Mouse (Mus musculus) urinary bladder, postnatal 10 days (tissue): ENCODE measurements around the gene Nelfb.

Source experiments
- DNase-seq: peaks from one replicate; pipeline ENCODE4 v3.0.0; 2022; ENCODE audit warnings: low spot score

Nelfb gene

DNA sequence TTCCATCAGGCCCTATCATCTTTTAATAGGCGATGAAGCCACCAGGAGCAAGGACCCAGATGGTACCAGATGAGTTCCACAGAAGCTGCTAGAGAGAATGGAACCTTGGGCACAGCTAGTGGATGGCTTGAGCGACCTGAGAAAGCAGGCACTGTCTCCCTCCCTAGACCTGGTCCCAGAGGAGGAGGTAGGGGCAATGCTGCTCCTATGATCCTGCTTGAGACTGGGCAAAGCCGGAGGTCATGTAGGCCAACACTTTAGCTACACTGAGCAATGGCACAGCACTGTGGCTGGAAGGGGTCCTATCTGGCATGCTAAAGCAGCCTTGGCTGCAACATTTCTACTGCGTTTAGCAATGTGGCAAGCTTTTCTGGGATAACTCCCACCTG, 35.6 kb downstream of the Nelfb start:
- no peak for DNase-seq

DNA sequence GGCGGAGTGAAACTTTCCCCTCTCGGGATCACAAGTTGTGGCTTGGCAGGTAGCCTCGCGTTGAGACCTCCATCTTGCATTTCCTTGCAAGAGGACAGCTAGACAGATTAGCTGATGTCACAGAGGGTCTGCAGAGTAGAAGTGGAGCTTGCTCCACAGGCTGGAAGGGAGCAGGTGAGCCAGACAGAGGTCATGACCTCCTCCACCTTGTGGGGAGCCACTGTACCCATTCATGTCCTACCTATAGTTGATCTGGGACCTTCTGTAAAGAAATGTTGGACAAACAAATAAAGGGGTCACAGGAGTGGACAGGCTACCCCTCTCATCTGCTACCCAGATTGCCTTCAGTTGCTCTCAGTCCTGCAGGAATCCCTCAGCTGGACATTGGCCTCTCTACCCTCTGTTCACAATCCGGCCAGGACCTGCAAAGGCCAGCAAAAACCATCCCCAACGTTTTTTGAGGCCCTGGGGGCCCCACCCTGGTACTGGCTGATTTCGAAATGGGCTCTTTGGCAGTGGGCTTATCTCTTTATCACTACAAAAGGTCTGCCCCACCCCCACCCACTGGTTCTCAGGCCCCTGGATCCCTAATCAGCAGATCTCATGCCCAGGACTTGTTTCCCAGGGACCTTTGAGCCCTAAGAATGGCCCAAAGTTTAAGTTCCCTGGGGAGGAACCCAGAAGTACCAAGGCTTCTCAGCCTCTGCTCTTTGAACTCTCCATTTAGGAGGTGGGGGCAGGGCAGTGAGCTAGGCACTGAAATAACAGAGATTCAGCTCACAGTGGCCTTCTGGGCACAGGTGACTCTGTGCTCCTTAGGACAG, 36.2 kb downstream of the Nelfb start:
- DNase-seq: no peak

DNA sequence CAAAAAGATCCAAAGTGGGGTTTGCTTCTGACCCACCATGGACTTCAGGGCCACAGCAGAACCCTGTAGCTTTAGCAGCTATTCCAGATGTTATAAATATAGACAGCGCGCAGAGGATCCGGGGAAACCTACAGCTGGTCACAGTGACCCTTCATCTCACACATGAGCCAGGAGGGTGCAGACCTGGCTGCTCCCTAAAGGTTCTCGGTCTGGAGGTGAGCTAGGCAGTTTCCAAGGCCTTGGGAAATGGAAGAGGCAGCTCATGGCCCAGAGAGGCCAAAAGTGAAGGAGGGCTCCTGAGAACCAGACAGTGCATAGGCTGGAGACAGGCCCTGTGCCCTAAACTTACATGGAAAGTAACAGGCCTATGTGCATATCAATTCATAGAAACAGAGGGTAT, 37.5 kb downstream of the Nelfb start:
- DNase-seq: no peak

DNA sequence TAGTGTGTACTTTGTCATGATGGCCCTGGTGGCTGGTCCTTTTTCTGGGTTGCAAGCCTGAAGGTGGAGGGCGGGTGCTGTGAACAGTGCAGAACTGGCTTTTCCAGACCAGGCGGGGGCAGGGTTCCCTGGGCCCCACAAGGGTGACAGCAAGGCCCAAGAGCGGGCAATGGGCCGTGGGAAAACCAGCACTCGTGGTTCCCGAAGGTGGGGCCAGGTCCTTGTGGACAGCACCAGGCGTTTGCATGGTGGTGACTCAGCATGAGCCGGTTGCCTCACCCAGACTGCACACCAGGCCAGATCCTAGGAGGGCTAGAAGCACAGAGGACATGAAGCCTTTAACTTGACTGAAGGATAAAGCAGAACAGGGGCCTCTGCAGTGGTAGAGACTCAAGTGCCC, 38.7 kb downstream of the Nelfb start:
- no peak for DNase-seq

DNA sequence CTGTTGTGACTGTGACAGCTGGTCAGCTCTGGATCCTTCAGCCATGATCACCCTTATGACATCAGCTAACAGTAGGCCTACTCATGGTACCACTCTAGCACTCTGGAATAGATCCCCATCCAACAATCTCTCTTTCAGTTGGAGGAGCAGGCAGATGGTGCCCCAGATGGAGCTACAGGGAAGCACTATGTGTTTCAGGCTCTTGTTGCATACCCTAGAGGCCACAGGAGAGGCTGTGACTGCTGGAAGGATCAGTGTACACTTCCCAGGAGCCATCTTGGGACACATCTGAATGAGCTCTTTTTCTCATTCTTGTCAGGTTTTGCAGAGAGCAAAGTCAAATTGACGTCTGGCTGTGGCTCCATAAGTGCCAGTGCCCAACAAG, 39.5 kb downstream of the Nelfb start:
- DNase-seq: no peak

DNA sequence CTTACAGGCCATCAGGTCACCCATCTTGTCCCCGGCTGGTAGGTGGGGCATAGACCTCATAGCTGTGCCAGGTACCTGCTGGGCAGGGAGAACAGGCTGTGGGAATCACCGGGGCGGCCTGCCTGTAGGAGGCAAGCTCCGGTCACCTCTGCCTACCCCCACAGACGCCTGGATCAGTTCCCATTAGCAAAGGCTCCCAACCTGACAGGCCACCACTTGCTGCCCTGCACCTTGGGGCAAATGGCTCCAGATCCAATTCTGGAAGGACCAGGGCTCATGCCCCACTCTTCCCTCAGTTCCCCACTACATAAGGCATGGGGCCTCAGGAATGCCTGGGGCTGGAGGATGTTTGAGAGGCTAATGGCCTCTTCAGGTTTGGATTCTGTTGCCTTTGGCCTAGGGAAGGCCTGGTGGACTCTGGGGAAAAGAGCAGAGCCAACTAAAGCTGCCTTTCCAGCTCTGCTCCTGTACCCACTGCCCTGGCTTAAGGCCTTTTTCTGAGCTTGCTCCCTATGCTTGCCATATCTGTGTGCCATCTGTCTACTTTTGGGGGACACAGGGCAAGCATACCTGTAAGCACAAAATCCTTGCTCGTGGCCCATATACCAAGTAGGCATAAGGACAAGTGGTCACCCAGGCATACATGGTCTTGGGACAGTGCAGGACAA, 40.1 kb downstream of the Nelfb start:
- DNase-seq: no peak

DNA sequence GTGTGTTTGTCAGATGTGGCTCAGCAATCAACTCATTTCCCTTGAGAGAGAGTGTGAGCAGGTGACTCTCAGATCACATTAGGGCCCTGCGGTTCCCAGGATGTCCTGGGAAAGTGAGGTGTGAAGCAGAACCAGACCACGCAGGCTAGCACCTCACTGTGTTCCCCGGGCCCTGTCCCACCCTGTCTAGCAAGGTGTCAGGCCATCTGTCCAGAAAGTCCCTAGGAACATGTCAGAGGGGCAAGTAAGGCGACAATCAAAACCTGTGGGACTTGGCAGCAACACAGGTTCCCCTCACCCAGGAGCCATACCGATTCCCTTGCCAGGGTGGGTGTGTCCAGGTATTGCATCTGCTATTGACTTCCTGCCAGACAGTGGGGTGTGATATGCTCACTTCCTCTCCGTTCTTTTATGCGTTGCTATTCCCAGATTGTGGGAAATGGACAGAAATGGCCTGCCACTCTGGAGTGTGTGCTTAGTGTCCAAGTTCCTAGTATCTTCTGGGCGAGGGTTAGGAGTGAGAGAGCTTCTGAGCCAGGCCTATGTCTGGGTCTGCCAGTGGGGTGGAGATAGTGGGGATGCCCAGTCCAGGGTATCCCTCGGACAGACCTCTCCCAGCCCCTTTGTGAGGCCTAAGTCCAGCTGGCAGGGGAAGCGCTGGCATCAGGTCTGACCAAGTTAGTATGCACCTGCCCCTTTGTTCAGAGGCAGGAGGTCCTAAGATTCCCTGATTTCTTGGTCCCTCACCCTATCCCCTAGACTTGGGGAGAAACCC, 40.8 kb downstream of the Nelfb start:
- DNase-seq: no peak

DNA sequence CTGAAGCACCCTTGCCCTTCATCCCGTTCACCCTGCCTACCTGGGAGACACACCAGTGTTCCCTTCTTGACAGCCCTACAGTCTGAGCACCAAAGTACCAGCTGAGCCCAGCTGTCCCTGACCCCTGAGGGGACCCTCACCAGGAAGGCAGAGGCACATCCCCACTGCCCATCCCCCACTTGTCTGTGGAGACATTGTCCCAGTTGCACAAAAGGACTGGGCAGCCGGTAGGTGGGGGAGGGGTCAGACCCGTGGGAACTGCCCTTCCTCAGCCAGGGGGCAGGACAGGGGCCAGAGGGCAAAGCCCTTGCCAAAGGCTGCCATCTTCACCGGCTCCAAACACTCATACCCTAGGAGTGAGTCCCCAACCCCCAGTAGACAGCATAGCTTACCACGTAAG, 41.5 kb downstream of the Nelfb start:
- no peak for DNase-seq

DNA sequence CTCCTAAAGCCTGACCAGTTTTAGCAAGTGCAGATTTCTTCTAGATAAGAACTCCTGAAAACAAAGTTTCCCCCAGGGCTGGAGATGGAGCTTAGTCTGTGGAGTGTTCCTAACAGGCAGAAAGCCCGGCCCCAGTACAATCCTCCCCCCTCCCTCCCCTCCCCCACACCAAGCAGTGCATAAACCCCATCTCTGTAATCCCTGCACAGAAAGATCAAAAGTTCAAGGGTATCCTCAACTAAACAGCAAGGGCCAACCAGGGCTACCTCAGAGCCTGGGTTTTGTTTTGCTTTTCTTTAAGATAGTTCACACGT, 42.7 kb downstream of the Nelfb start:
- DNase-seq: no peak

DNA sequence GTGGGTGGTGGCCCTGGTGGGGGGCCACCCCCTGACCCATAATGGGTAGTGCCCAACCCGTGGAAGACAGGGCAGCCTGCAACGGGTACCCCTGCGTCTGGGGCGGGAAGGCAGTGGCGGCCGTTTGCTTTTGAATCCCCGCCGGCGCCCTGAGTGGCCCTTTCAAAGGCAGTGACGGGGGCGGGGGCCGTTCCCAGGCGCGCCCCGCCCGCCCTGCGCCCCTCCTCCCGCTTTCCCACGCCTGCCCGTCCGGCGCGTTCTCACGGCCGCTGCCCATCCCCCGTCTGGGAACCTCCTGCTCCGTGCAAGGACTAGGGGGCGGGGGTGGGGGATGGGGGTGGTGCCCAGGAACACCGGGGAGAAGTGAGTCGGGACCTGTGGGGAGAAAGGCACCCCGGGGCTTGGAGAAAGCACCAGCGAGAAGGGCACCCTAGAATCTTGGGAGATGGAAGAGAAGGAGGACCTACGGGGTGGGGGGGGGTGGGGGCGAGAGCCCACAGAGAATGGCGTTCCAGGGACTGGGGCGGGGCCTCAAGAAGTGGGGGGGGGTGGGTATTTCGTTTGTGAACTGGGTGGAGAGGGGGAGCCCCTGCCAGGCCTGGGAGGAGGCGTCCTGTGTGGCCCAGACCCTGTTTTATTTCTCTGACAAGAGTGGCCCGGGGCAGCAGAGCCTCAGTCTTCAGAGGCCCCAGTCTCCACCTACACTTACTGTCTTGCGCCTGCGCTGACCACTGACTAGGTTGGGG, 43.2 kb downstream of the Nelfb start:
- DNase-seq: no peak

DNA sequence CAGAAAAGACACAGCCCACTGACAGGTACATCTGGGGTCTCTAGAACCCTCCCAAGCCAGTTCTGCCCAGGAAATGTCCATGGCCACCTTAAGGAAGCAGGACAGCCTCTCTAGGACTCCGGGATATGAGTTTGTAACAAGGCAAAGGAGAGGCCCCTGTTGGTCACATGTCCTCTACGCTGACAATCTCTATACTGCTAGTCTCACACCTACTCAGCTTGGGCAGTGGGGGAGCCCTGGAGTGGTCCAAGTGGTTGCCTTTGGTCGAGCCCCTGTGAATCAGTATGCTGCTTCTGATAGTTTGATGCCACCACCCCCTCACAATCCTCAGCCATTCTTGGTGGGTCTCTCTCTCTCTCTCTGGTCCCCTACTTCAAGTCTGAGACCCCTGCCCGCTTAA, 43.8 kb downstream of the Nelfb start:
- DNase-seq: no peak

DNA sequence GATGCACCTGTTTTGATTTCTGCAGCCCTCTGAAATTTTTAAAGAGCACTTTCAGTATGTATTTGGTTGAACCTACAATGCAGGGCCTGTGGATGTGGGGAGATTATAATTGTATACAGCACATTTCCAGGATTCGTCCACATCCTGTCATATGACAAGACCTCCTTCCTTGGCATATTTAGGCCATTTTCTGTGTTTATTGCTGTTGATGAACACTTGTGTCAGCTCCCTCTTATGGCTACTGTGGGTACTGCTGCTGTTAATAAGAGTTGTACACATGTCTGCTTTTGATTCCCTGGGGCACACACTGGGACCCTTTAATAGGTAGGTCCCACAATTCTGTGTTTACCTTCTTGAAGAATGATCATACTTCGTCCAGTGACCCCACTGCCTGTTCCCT, 53.6 kb downstream of the Nelfb start:
- DNase-seq: no peak

DNA sequence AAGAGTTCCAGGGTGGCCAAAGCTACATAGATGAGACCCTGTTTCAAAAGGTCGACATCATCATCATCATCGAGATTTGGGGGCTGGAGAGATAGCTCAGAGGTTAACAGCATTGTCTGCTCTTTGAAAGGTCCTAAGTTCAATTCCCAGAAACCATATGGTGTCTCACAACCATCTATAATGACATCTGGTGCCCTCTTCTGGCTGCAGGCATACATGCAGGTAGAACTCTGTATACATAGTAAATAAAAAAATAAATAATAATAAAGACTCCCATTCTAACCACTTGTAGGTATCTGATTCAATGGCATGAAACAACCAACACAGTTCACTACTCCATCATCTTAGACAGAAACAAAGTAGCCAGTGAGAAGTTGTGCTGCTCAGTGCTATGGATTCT, 54.3 kb downstream of the Nelfb start:
- no peak for DNase-seq

DNA sequence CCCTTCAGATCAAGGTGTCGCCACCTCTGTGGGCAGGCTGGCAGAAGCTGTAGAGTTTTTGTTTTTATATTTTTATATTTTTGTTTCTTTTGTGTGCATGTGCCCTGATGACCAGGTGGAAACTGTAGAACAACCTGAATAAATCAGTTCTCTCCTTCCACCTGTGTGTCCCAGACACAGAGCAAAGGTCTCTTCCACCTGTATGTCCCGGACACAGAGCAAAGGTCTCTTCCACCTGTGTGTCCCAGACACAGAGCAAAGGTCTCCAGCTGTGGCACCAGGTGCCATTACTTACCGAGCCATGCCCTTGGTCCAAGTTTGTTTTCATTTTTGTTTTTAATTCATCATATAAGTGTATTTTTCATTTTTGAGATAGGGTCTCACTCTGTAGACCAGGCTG, 55.1 kb downstream of the Nelfb start:
- no peak for DNase-seq

DNA sequence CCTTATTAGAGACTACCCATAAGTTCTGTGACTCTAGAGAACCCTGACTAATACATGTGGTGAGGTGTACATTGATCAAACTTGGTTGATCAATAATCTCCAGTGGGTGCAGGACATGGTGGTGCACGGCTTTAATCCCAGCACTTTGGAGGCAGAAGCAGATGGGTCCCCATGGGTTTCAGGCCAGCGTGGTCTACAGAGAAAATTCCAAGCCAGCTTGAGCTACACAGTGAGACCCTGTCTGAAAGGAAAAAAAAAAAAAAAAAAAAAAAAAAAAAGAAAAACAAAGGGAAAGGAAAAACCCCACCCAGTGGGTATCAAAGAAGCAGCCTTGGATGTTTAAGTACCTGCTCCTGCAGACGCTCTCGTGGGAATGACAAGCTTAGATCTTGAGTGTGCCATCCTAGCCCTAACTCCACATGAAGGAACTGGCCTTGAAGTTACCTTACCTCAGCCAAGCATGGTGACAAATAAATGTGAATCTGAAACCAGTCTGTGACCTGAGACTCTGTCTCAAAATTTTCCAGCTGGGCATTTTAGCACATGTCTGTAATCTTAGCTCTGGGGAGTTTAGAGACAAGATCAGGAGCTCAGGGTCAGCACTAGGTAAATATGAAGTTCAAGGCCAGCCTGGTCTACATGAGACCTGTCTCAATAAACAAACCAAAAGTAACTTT, 59.9 kb downstream of the Nelfb start:
- DNase-seq: no peak
